9 mouse cellular contexts compared by ENCODE assay signal in genomic region chr4:141310191-141310606, GRCm38 (mm10). TPM values are rescaled to one million over a fixed set of nuclear protein-coding genes. Genes with fewer than 3 reads are reported as not detected.
DNase-seq lines count a peak whose midpoint lies in the region; ATAC-seq and TF ChIP-seq lines count a peak whose summit lies in the region.
"Had no signal": no experiment of that assay in that cellular context is flagged by ENCODE, and none has a peak within 500 bp of the region (broad histone marks: within the 10 kb centered on the region; RNA-seq: fewer than 3 reads in every experiment).

No protein-coding gene starts in this region.

- 17% methylated on average over 8 of the region's 8 CpGs for WGBS in hindbrain, embryonic 10.5 days
- WGBS in hindbrain, embryonic 14.5 days, result 17% methylated on average over 8 of the region's 8 CpGs
- 9% methylated on average over 8 of the region's 8 CpGs for WGBS in intestine, embryonic 16.5 days
- WGBS in liver, postnatal 0 days (ENCODE audit: insufficient replicate concordance), result 31% methylated on average over 8 of the region's 8 CpGs

- no peak for TF ChIP-seq EP300 in liver, postnatal 0 days (IDR thresholded peaks at IDR 0.05; ENCODE audit: low read depth)

- H3K36me3 ChIP-seq in hindbrain, embryonic 10.5 days, result peaks cover 29% of the 10 kb centered on the region
- H3K36me3 ChIP-seq in hindbrain, embryonic 14.5 days (replicated peaks; ENCODE audit: control insufficient read depth, insufficient read depth), result no peaks in the 10 kb centered on the region
- no peaks in the 10 kb centered on the region for H3K36me3 ChIP-seq in intestine, embryonic 16.5 days (ENCODE audit: control insufficient read depth, insufficient read depth, low read length)
- peaks cover 4% of the 10 kb centered on the region; the same call in 1 of the 2 replicates for H3K36me3 ChIP-seq in liver, postnatal 0 days (replicated peaks; ENCODE audit: insufficient read depth, low read length)

- peak overlapping the region; percentile 85 for H3K27ac ChIP-seq in hindbrain, embryonic 10.5 days
- H3K27ac ChIP-seq in hindbrain, embryonic 14.5 days, result no peak overlapping the region
- H3K27ac ChIP-seq in intestine, embryonic 16.5 days (ENCODE audit: low read length), result peak overlapping the region; percentile 77
- peak overlapping the region; percentile 55; the same call in 1 of the 2 replicates for H3K27ac ChIP-seq in liver, postnatal 0 days (ENCODE audit: low read depth)
- H3K27ac ChIP-seq: macrophage had no signal

- H3K9me3 ChIP-seq in hindbrain, embryonic 10.5 days, result no peaks in the 10 kb centered on the region
- H3K9me3 ChIP-seq in hindbrain, embryonic 14.5 days (ENCODE audit: control insufficient read depth, low read length), result no peaks in the 10 kb centered on the region
- H3K9me3 ChIP-seq in intestine, embryonic 16.5 days (ENCODE audit: control insufficient read depth, low read length), result no peaks in the 10 kb centered on the region
- no peaks in the 10 kb centered on the region for H3K9me3 ChIP-seq in liver, postnatal 0 days (ENCODE audit: low read length)

- H3K27me3 ChIP-seq in hindbrain, embryonic 10.5 days (ENCODE audit: insufficient read depth, poor library complexity, severe bottlenecking), result no peaks in the 10 kb centered on the region; the same call in 1 of the 2 replicates
- no peaks in the 10 kb centered on the region for H3K27me3 ChIP-seq in hindbrain, embryonic 14.5 days (ENCODE audit: control insufficient read depth, insufficient read depth, low read length)
- no peaks in the 10 kb centered on the region for H3K27me3 ChIP-seq in intestine, embryonic 16.5 days (replicated peaks; ENCODE audit: control insufficient read depth, insufficient read depth, low read length)
- H3K27me3 ChIP-seq in liver, postnatal 0 days (ENCODE audit: insufficient read depth, low read length), result no peaks in the 10 kb centered on the region

- H3K4me2 ChIP-seq in hindbrain, embryonic 14.5 days (replicated peaks), result no peak overlapping the region
- peak overlapping the region; percentile 28 for H3K4me2 ChIP-seq in intestine, embryonic 16.5 days (ENCODE audit: low read depth, low read length)
- H3K4me2 ChIP-seq in liver, postnatal 0 days (ENCODE audit: low read depth, low read length), result no peak overlapping the region

- ATAC-seq in hindbrain, embryonic 14.5 days (ENCODE audit: low FRiP score), result no peak
- ATAC-seq in intestine, embryonic 16.5 days, result peak; percentile 19
- peak; percentile 44 for ATAC-seq in liver, postnatal 0 days

- peak; percentile 57 for DNase-seq in hindbrain, embryonic 10.5 days (ENCODE audit: low spot score)
- DNase-seq in hindbrain, embryonic 14.5 days (ENCODE audit: low spot score), result no peak
- peak; percentile 36 for DNase-seq in embryo, embryonic 11.5 days (ENCODE audit: low read depth, low spot score)
- peak; percentile 55 for DNase-seq in liver, postnatal 0 days
- DNase-seq in urinary bladder, postnatal 4 days (ENCODE audit: low spot score in 2 of 2), result peak; percentile 77 to 79
- DNase-seq in cerebellum, postnatal 10 days, result no peak
- no peak for DNase-seq in right cerebral cortex, postnatal 36 days (ENCODE audit: low spot score in 2 of 2)

- H3K4me3 ChIP-seq in hindbrain, embryonic 10.5 days, result peak overlapping the region; percentile 18; the same call in 1 of the 2 replicates
- no peak overlapping the region for H3K4me3 ChIP-seq in hindbrain, embryonic 14.5 days (replicated peaks; ENCODE audit: low read length)
- H3K4me3 ChIP-seq in intestine, embryonic 16.5 days (ENCODE audit: low read length), result peak overlapping the region; percentile 12; the same call in 1 of the 2 replicates
- no peak overlapping the region for H3K4me3 ChIP-seq in liver, postnatal 0 days (ENCODE audit: low read depth, low read length)

- TF ChIP-seq CTCF in liver, postnatal 0 days (IDR thresholded peaks at IDR 0.05; ENCODE audit: low read depth), result no peak

- peaks cover 87% of the 10 kb centered on the region for H3K4me1 ChIP-seq in hindbrain, embryonic 10.5 days (replicated peaks)
- H3K4me1 ChIP-seq in hindbrain, embryonic 14.5 days (replicated peaks; ENCODE audit: control insufficient read depth, insufficient read depth, low read length), result peaks cover 25% of the 10 kb centered on the region
- peaks cover 71% of the 10 kb centered on the region for H3K4me1 ChIP-seq in intestine, embryonic 16.5 days (ENCODE audit: control insufficient read depth, insufficient read depth, low read length)
- peaks cover 40% of the 10 kb centered on the region for H3K4me1 ChIP-seq in liver, postnatal 0 days (ENCODE audit: insufficient read depth)

- H3K9ac ChIP-seq in hindbrain, embryonic 14.5 days, result no peak overlapping the region
- H3K9ac ChIP-seq in intestine, embryonic 16.5 days (ENCODE audit: low read depth, low read length), result peak overlapping the region; percentile 50
- no peak overlapping the region for H3K9ac ChIP-seq in liver, postnatal 0 days (replicated peaks)

RNA-seq across cellular contexts. Expression of gene Epha2, which starts 9.2 kb away (rescaled TPM):
- 3.3 and 4.4 TPM in 2 replicates for polyA plus RNA-seq in hindbrain, embryonic 10.5 days (2016; fragmentation: Nextera tagmentation; extraction: Ambion mirVana)
- polyA plus RNA-seq in hindbrain, embryonic 14.5 days (2014; fragmentation: Nextera tagmentation; extraction: Ambion mirVana), result 0.64 and 0.95 TPM in 2 replicates
- 7.6 and 8.5 TPM in 2 replicates for polyA plus RNA-seq in intestine, embryonic 16.5 days (2015; fragmentation: Nextera tagmentation; extraction: Ambion mirVana)
- polyA plus RNA-seq in liver, postnatal 0 days (2015; fragmentation: Nextera tagmentation; extraction: Ambion mirVana), result 1.5 and 2.4 TPM in 2 replicates

RNA-seq across cellular contexts. Expression of gene Fam131c, which starts 57.8 kb away (rescaled TPM):
- polyA plus RNA-seq in hindbrain, embryonic 10.5 days (2016; fragmentation: Nextera tagmentation; extraction: Ambion mirVana), result 0.65 and 0.81 TPM in 2 replicates
- polyA plus RNA-seq in hindbrain, embryonic 14.5 days (2014; fragmentation: Nextera tagmentation; extraction: Ambion mirVana), result 40.1 and 50.4 TPM in 2 replicates
- polyA plus RNA-seq in intestine, embryonic 16.5 days (2015; fragmentation: Nextera tagmentation; extraction: Ambion mirVana), result 1.5 and 1.6 TPM in 2 replicates
- 0.53 and 0.96 TPM in 2 replicates for polyA plus RNA-seq in liver, postnatal 0 days (2015; fragmentation: Nextera tagmentation; extraction: Ambion mirVana)
- polyA plus RNA-seq: macrophage had no signal

Comparison
In these comparisons a context has a peak if more than half of its experiments do, and no peak if none do; other contexts are left out.
1. DNase-seq: peak in hindbrain, embryonic 10.5 days (single experiment), embryo, embryonic 11.5 days (single experiment), liver, postnatal 0 days (single experiment) and urinary bladder, postnatal 4 days (2 of 2); none in hindbrain, embryonic 14.5 days (single experiment), cerebellum, postnatal 10 days (0 of 2) and right cerebral cortex, postnatal 36 days (0 of 2).
2. H3K4me3 ChIP-seq: peak in hindbrain, embryonic 10.5 days (single experiment) and intestine, embryonic 16.5 days (single experiment); none in hindbrain, embryonic 14.5 days (single experiment) and liver, postnatal 0 days (single experiment).
3. RNA of gene Fam131c, which starts 57.8 kb away (polyA plus RNA-seq): 40.1 to 50.4 TPM in hindbrain, embryonic 14.5 days; 1.5 to 1.6 TPM in intestine, embryonic 16.5 days, 0.65 to 0.81 TPM in hindbrain, embryonic 10.5 days and 0.53 to 0.96 TPM in liver, postnatal 0 days; every median in the first group is over 10 times any median in the second.